Mouse (Mus musculus) C2C12 (cell line): ENCODE data around the gene Emilin1. TPM values are rescaled to one million over a fixed set of nuclear protein-coding genes. Genes with fewer than 3 reads are reported as not detected.

Source experiments
- H3K27me3 ChIP-seq: one replicate; pipeline ENCODE4 v1.6.1; 2011; ENCODE audit not compliant: control insufficient read depth, insufficient read depth, insufficient read length
- H3K36me3 ChIP-seq: one replicate; pipeline ENCODE4 v1.6.1; 2011; ENCODE audit not compliant: control insufficient read depth, insufficient read depth
- H3K4me3 ChIP-seq: one replicate; pipeline ENCODE4 v1.5.1; 2011; ENCODE audit warnings: mild to moderate bottlenecking, control low read depth; ENCODE audit not compliant: poor library complexity, insufficient read depth, severe bottlenecking
- H3K79me2 ChIP-seq: one replicate; pipeline ENCODE4 v1.6.1; 2011; ENCODE audit not compliant: control insufficient read depth, insufficient read depth
- H3K79me3 ChIP-seq: one replicate; pipeline ENCODE4 v1.6.1; 2011; ENCODE audit warnings: low read depth, control low read depth
- H3ac ChIP-seq: one replicate; pipeline ENCODE3; 2011; ENCODE audit warnings: low read depth; ENCODE audit not compliant: control insufficient read depth, insufficient read length
- CEBPB ChIP-seq: IDR thresholded peaks from one replicate; pipeline ENCODE4 v1.6.1; 2011; ENCODE audit warnings: low read depth, mild to moderate bottlenecking, control low read depth, moderate library complexity
- CTCF ChIP-seq: IDR thresholded peaks from one replicate; pipeline ENCODE4 v1.5.1; 2011; ENCODE audit not compliant: control insufficient read depth, insufficient read depth, insufficient read length
- FOSL1 ChIP-seq: IDR thresholded peaks from one replicate; pipeline ENCODE4 v1.8.0; 2011; ENCODE audit warnings: mild to moderate bottlenecking, low read length; ENCODE audit not compliant: poor library complexity, insufficient read depth, severe bottlenecking
- MAX ChIP-seq: IDR thresholded peaks from one replicate; pipeline ENCODE4 v1.6.1; 2011; ENCODE audit warnings: mild to moderate bottlenecking, control low read depth
- MYOD1 ChIP-seq: IDR thresholded peaks from one replicate; pipeline ENCODE4 v1.6.1; 2011; ENCODE audit warnings: low read depth; ENCODE audit not compliant: control insufficient read depth, insufficient read length
- MYOG ChIP-seq: IDR thresholded peaks from one replicate; pipeline ENCODE4 v1.6.1; 2011; ENCODE audit not compliant: control insufficient read depth, insufficient read length; ENCODE audit errors: extremely low read depth
- USF1 ChIP-seq: IDR thresholded peaks from one replicate; pipeline ENCODE4 v1.6.1; 2011; ENCODE audit warnings: low read depth, mild to moderate bottlenecking, control low read depth, moderate library complexity
- long read RNA-seq, 2 experiments: library from polyadenylated mRNA; unstranded; transcript quantifications; one replicate each; pipeline ENCODE4 v2.0.0; 2019 to 2020
- polyA plus RNA-seq: library from polyadenylated mRNA; unstranded; fragments of >200 nt; fragmentation: generic; extraction: Trizol; gene quantifications from one replicate; pipeline ENCODE4 v1.2.1, GENCODE M21; 2012; ENCODE audit warnings: missing spikeins

The Emilin1 gene
- 9.9 TPM for polyA plus RNA-seq
- long read RNA-seq, experiment 1, partial matches to known transcripts = 1 of 5 reads
- long read RNA-seq, experiment 1, other reads (novel, unspliced or antisense) = 2 of 5 reads
- long read RNA-seq, experiment 2, partial matches to known transcripts = 0 of 1 reads
- long read RNA-seq, experiment 2, other reads (novel, unspliced or antisense) = 0 of 1 reads

- peaks cover 16% of the 10 kb centered on the region for H3K79me2 ChIP-seq
- no peaks in the 10 kb centered on the region for H3K36me3 ChIP-seq
- no peak within 1 kb of the TSS for H3ac ChIP-seq
- TF ChIP-seq MYOD1 (no peak), FOSL1 (no peak), CEBPB (no peak), MYOG (no peak), MAX (no peak), USF1 (no peak), CTCF (no peak)
- no peaks in the 10 kb centered on the region for H3K79me3 ChIP-seq
- H3K27me3 ChIP-seq = no peaks in the 10 kb centered on the region
- peak within 1 kb of the TSS; percentile 23 for H3K4me3 ChIP-seq
These were observed at the start of gene Emilin1 for GRCm38 (mm10) chr5:30913060-30913841. Emilin1 (plus strand) TSS chr5:30913402.

- no peak for TF ChIP-seq USF1
- no peak for TF ChIP-seq MYOD1
- no peak for TF ChIP-seq CEBPB
- no peak for TF ChIP-seq FOSL1
- TF ChIP-seq MAX = no peak
- no peak for TF ChIP-seq MYOG
- TF ChIP-seq CTCF = no peak
- no peak overlapping the region for H3ac ChIP-seq
- H3K79me3 ChIP-seq = no peaks in the 10 kb centered on the region
- H3K79me2 ChIP-seq = no peaks in the 10 kb centered on the region
- H3K4me3 ChIP-seq = no peak overlapping the region
- H3K27me3 ChIP-seq = no peaks in the 10 kb centered on the region
- H3K36me3 ChIP-seq = no peaks in the 10 kb centered on the region
These were observed 49.4 kb upstream of the Emilin1 start for GRCm38 (mm10) chr5:30863852-30864251.

- H3K36me3 ChIP-seq = no peaks in the 10 kb centered on the region
- H3ac ChIP-seq = no peak overlapping the region
- TF ChIP-seq FOSL1 (no peak), USF1 (no peak), CTCF (no peak), MAX (no peak)
- no peak overlapping the region for H3K4me3 ChIP-seq
- no peaks in the 10 kb centered on the region for H3K79me2 ChIP-seq
- H3K27me3 ChIP-seq = no peaks in the 10 kb centered on the region
- H3K79me3 ChIP-seq = no peaks in the 10 kb centered on the region
These were observed 48.9 kb upstream of the Emilin1 start for GRCm38 (mm10) chr5:30864322-30864721.

GRCm38 (mm10) chr5:30866871-30867270 lies 46.3 kb upstream of the Emilin1 start:
- no peak for TF ChIP-seq CEBPB
- no peak for TF ChIP-seq USF1
- TF ChIP-seq CTCF = no peak
- TF ChIP-seq MYOD1 = no peak
- no peak for TF ChIP-seq MYOG
- TF ChIP-seq MAX = no peak
- TF ChIP-seq FOSL1 = no peak
- no peaks in the 10 kb centered on the region for H3K27me3 ChIP-seq
- peaks cover 23% of the 10 kb centered on the region for H3K79me2 ChIP-seq
- H3K36me3 ChIP-seq = peaks cover 10% of the 10 kb centered on the region
- H3K4me3 ChIP-seq = no peak overlapping the region
- peaks cover 8% of the 10 kb centered on the region for H3K79me3 ChIP-seq
- H3ac ChIP-seq = no peak overlapping the region

GRCm38 (mm10) chr5:30867712-30868111 lies 45.5 kb upstream of the Emilin1 start, which contains the start of gene Tmem214:
Tmem214 (plus strand) TSS chr5:30868012.
- no peak within 1 kb of the TSS for H3K4me3 ChIP-seq
- H3ac ChIP-seq = no peak within 1 kb of the TSS
- peaks cover 17% of the 10 kb centered on the region for H3K36me3 ChIP-seq
- H3K79me2 ChIP-seq = peaks cover 27% of the 10 kb centered on the region
- TF ChIP-seq USF1 (no peak), FOSL1 (no peak), MAX (no peak), CEBPB (no peak), MYOD1 (no peak), MYOG (no peak), CTCF (no peak)
- no peaks in the 10 kb centered on the region for H3K27me3 ChIP-seq
- H3K79me3 ChIP-seq = peaks cover 8% of the 10 kb centered on the region
